Mouse (Mus musculus) T-helper 1 cell (primary cell): ENCODE data around the gene Kcnj6.

Source experiments
- in situ Hi-C: fragments of 300-600 bp; cut with MboI, MseI; formaldehyde crosslinking; loops from one replicate; pipeline ENCODE4 v1.15.1; 2025; ENCODE audit warnings: high pct_unique_total_duplicates

The Kcnj6 gene

GRCm38 (mm10) chr16:94718919-94719318 lies 278.6 kb downstream of the Kcnj6 start:
- in situ Hi-C loops: loop anchor here (10.0 kb wide), 1 partner anchor 804 kb away; no protein-coding TSS in a partner anchor

GRCm38 (mm10) chr16:94717051-94717450 lies 280.4 kb downstream of the Kcnj6 start:
- in situ Hi-C loops: loop anchor here (10.0 kb wide), 1 partner anchor 802 kb away; no protein-coding TSS in a partner anchor

DNA sequence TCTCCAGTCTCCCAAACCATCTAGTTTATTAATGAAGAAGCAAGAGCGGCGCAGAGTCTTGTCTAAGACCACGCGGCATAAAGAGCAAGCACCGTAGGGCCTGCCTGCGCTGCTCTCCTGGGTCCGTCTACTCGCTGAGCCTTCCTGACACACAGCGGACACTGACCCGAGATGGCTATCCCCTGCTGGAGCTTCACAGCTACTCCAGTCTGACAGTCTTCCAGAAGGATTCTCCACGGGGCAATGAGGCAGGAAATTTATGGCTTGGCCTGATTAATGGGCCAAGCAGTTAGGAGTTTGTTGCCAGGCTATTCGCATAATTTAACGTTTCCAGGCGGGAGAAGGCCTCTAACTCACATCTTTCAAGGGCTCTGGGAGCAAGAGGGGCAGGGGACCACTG lies 283.0 kb downstream of the Kcnj6 start:
- in situ Hi-C loops: loop anchor here (10.0 kb wide), 1 partner anchor 800 kb away; no protein-coding TSS in a partner anchor

DNA sequence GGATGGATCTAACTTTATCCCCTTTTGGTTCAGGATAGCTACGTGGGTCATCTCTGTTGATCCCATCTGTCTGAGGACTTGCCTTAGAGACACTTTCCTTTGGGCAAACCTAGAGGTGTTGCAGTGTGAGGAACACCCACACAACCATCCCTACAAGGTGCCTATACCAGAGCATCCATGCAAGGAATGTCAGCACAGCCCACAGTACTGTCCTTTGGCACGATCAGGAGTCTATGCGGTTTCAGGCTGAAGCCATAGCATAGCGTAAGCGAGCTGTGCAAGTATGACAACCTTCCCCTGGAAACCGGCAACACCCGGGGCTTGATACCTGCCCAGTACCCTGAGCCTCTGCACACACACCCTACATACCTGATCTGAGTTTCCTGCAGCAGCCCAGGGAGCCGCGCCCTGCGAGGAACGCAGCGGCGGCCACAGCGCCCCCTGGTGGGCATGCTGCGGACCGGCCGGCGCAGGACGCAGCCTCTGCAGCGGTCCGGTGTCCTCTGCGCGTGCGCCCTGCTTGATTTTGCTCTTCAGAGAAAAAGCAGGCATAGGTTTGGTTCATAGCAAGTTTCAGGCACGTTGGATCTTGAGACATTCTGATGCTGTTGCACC lies 283.9 kb downstream of the Kcnj6 start:
- in situ Hi-C loops: loop anchor here (10.0 kb wide), 1 partner anchor 799 kb away; no protein-coding TSS in a partner anchor

- in situ Hi-C loops: no loop called here
Measured at GRCm38 (mm10) chr16:94701971-94702370, 295.5 kb downstream of the Kcnj6 start.

DNA sequence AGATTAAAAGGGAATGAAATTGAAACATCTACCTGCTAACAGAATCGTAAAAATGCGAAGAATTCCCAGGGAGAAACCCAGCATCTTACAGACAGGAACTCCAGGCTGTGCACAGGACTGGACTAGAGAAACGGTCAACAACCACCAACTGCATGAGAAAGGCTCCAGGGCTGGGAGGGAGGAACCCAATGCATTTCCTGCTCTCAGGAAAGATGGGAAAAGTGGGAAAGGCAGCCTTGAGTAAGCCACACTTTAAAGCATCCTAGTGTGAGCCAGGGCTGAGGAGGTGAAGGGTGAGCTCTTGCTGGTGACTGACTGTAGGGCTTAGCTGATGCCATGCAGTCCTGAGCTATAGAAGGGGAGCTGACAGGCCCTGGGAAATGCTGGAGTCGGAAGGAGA lies 296.4 kb downstream of the Kcnj6 start:
- in situ Hi-C loops: no loop called here
